Mouse (Mus musculus): ENCODE data around the gene Zdhhc12. TPM values are rescaled to one million over a fixed set of nuclear protein-coding genes. Genes with fewer than 3 reads are reported as not detected.

The Zdhhc12 gene
- polyA plus RNA-seq, 1 experiment from 2014 or later = 60.3 TPM

- H3K9me3 ChIP-seq (ENCODE audit: control insufficient read depth, low read length) = no peaks in the 10 kb centered on the region
- peak overlapping the region; percentile 97 for H3K4me2 ChIP-seq (ENCODE audit: low read length)
- peak overlapping the region; percentile 59; the same call in 1 of the 2 replicates for H3K4me3 ChIP-seq (ENCODE audit: low read depth, low read length)
- H3K4me1 ChIP-seq (replicated peaks; ENCODE audit: control insufficient read depth, insufficient read depth, low read length) = peaks cover 8% of the 10 kb centered on the region
- ATAC-seq (replicated peaks; ENCODE audit: low FRiP score, low TSS enrichment, low read depth) (peak; percentile 18; the same call in 1 of the 2 replicates), DNase-seq (ENCODE audit: low spot score) (no peak)
- peaks cover 11% of the 10 kb centered on the region for H3K36me3 ChIP-seq (ENCODE audit: control insufficient read depth, insufficient read depth, low read length)
- 70% methylated on average over 6 of the region's 6 CpGs for WGBS
- H3K27ac ChIP-seq (ENCODE audit: low read depth) = peak overlapping the region; percentile 79; the same call in 1 of the 2 replicates
- no peaks in the 10 kb centered on the region for H3K27me3 ChIP-seq (replicated peaks; ENCODE audit: control insufficient read depth, insufficient read depth, low read length)
- no peak overlapping the region for H3K9ac ChIP-seq (ENCODE audit: low read length)
Measured at GRCm38 (mm10) chr2:30076959-30077358, 16.5 kb downstream of the Zdhhc12 start.

- H3K27ac ChIP-seq (ENCODE audit: low read depth) = no peak overlapping the region
- H3K4me1 ChIP-seq (replicated peaks; ENCODE audit: control insufficient read depth, insufficient read depth, low read length) = peaks cover 8% of the 10 kb centered on the region
- ATAC-seq (replicated peaks; ENCODE audit: low FRiP score, low TSS enrichment, low read depth) (no peak), DNase-seq (ENCODE audit: low spot score) (no peak)
- H3K36me3 ChIP-seq (ENCODE audit: control insufficient read depth, insufficient read depth, low read length) = peaks cover 14% of the 10 kb centered on the region
- H3K27me3 ChIP-seq (replicated peaks; ENCODE audit: control insufficient read depth, insufficient read depth, low read length) = no peaks in the 10 kb centered on the region
- no peak overlapping the region for H3K4me2 ChIP-seq (ENCODE audit: low read length)
- H3K4me3 ChIP-seq (ENCODE audit: low read depth, low read length) = no peak overlapping the region
- H3K9me3 ChIP-seq (ENCODE audit: control insufficient read depth, low read length) = no peaks in the 10 kb centered on the region
- H3K9ac ChIP-seq (ENCODE audit: low read length) = no peak overlapping the region
- 91% methylated on average over 8 of the region's 9 CpGs for WGBS
Measured at GRCm38 (mm10) chr2:30076439-30076838, 17.0 kb downstream of the Zdhhc12 start.

- ATAC-seq (replicated peaks; ENCODE audit: low FRiP score, low TSS enrichment, low read depth) = no peak
Measured at GRCm38 (mm10) chr2:30075625-30076024, 17.8 kb downstream of the Zdhhc12 start.

GRCm38 (mm10) chr2:30073285-30073684 is 20.2 kb downstream of the Zdhhc12 start:
- Histone ChIP-seq H3K9me3 (ENCODE audit: control insufficient read depth, low read length) (no peaks in the 10 kb centered on the region), H3K27ac (ENCODE audit: low read depth) (no peak overlapping the region), H3K9ac (ENCODE audit: low read length) (no peak overlapping the region), H3K36me3 (ENCODE audit: control insufficient read depth, insufficient read depth, low read length) (peaks cover 39% of the 10 kb centered on the region), H3K4me2 (ENCODE audit: low read length) (no peak overlapping the region), H3K4me3 (ENCODE audit: low read depth, low read length) (no peak overlapping the region), H3K27me3 (replicated peaks; ENCODE audit: control insufficient read depth, insufficient read depth, low read length) (no peaks in the 10 kb centered on the region), H3K4me1 (replicated peaks; ENCODE audit: control insufficient read depth, insufficient read depth, low read length) (peaks cover 7% of the 10 kb centered on the region)
- no peak for ATAC-seq (replicated peaks; ENCODE audit: low FRiP score, low TSS enrichment, low read depth)
- no peak for DNase-seq (ENCODE audit: low spot score)
- 70% methylated on average over 3 of the region's 3 CpGs for whole genome bisulfite sequencing

More at GRCm38 (mm10) chr2:30075625-30076024, 17.8 kb downstream of the Zdhhc12 start:
- no peaks in the 10 kb centered on the region for H3K9me3 ChIP-seq (ENCODE audit: control insufficient read depth, low read length)
- H3K9ac ChIP-seq (ENCODE audit: low read length) = no peak overlapping the region
- no peak for DNase-seq (ENCODE audit: low spot score)
- no peak overlapping the region for H3K4me2 ChIP-seq (ENCODE audit: low read length)
- H3K36me3 ChIP-seq (ENCODE audit: control insufficient read depth, insufficient read depth, low read length) = peaks cover 16% of the 10 kb centered on the region
- no peak overlapping the region for H3K27ac ChIP-seq (ENCODE audit: low read depth)
- H3K27me3 ChIP-seq (replicated peaks; ENCODE audit: control insufficient read depth, insufficient read depth, low read length) = no peaks in the 10 kb centered on the region
- 50% methylated on average over 3 of the region's 3 CpGs for WGBS
- H3K4me1 ChIP-seq (replicated peaks; ENCODE audit: control insufficient read depth, insufficient read depth, low read length) = peaks cover 8% of the 10 kb centered on the region
- H3K4me3 ChIP-seq (ENCODE audit: low read depth, low read length) = no peak overlapping the region

- H3K9ac ChIP-seq (ENCODE audit: low read length) = no peak overlapping the region
- peaks cover 42% of the 10 kb centered on the region for H3K36me3 ChIP-seq (ENCODE audit: control insufficient read depth, insufficient read depth, low read length)
- no peaks in the 10 kb centered on the region for H3K9me3 ChIP-seq (ENCODE audit: control insufficient read depth, low read length)
- no peak overlapping the region for H3K4me2 ChIP-seq (ENCODE audit: low read length)
- ATAC-seq (replicated peaks; ENCODE audit: low FRiP score, low TSS enrichment, low read depth) = no peak
- H3K27me3 ChIP-seq (replicated peaks; ENCODE audit: control insufficient read depth, insufficient read depth, low read length) = no peaks in the 10 kb centered on the region
- H3K4me1 ChIP-seq (replicated peaks; ENCODE audit: control insufficient read depth, insufficient read depth, low read length) = 0 out of 2 replicates have a peak, but pooled peaks cover 5% of the 10 kb centered on the region
- H3K27ac ChIP-seq (ENCODE audit: low read depth) = no peak overlapping the region
- no peak for DNase-seq (ENCODE audit: low spot score)
- no peak overlapping the region for H3K4me3 ChIP-seq (ENCODE audit: low read depth, low read length)
- 68% methylated on average over 7 of the region's 7 CpGs for WGBS
Measured at GRCm38 (mm10) chr2:30072875-30073274, 20.6 kb downstream of the Zdhhc12 start.

- H3K36me3 ChIP-seq (ENCODE audit: control insufficient read depth, insufficient read depth, low read length) = peaks cover 40% of the 10 kb centered on the region
- no peaks in the 10 kb centered on the region for H3K9me3 ChIP-seq (ENCODE audit: control insufficient read depth, low read length)
- DNase-seq (ENCODE audit: low spot score) (no peak), ATAC-seq (replicated peaks; ENCODE audit: low FRiP score, low TSS enrichment, low read depth) (no peak)
- no peak overlapping the region for H3K27ac ChIP-seq (ENCODE audit: low read depth)
- peak overlapping the region; percentile 79 for H3K4me2 ChIP-seq (ENCODE audit: low read length)
- peak overlapping the region; percentile 98 for H3K9ac ChIP-seq (ENCODE audit: low read length)
- H3K4me3 ChIP-seq (ENCODE audit: low read depth, low read length) = peak overlapping the region; percentile 98
- no peaks in the 10 kb centered on the region for H3K27me3 ChIP-seq (replicated peaks; ENCODE audit: control insufficient read depth, insufficient read depth, low read length)
- peaks cover 23% of the 10 kb centered on the region for H3K4me1 ChIP-seq (replicated peaks; ENCODE audit: control insufficient read depth, insufficient read depth, low read length)
- 28% methylated on average over 7 of the region's 7 CpGs for WGBS
Measured at GRCm38 (mm10) chr2:30067962-30068361, 25.5 kb downstream of the Zdhhc12 start.

- Histone ChIP-seq H3K27me3 (replicated peaks; ENCODE audit: control insufficient read depth, insufficient read depth, low read length) (no peaks in the 10 kb centered on the region), H3K9me3 (ENCODE audit: control insufficient read depth, low read length) (no peaks in the 10 kb centered on the region), H3K4me2 (ENCODE audit: low read length) (peak overlapping the region; percentile 79), H3K27ac (ENCODE audit: low read depth) (peak overlapping the region; percentile 99), H3K4me1 (replicated peaks; ENCODE audit: control insufficient read depth, insufficient read depth, low read length) (peaks cover 23% of the 10 kb centered on the region), H3K36me3 (ENCODE audit: control insufficient read depth, insufficient read depth, low read length) (peaks cover 33% of the 10 kb centered on the region), H3K4me3 (ENCODE audit: low read depth, low read length) (peak overlapping the region; percentile 98), H3K9ac (ENCODE audit: low read length) (peak overlapping the region; percentile 98)
- ATAC-seq (replicated peaks; ENCODE audit: low FRiP score, low TSS enrichment, low read depth) = peak; percentile 10
- DNase-seq (ENCODE audit: low spot score) = peak; percentile 73
- under 1% methylated on average over 42 of the region's 69 CpGs for WGBS
Measured at GRCm38 (mm10) chr2:30067031-30067888, 26.2 kb downstream of the Zdhhc12 start.

GRCm38 (mm10) chr2:30066046-30066901 is 27.2 kb downstream of the Zdhhc12 start:
- H3K9ac ChIP-seq (ENCODE audit: low read length) = peak overlapping the region; percentile 98
- WGBS = under 1% methylated on average over 77 of the region's 101 CpGs
- DNase-seq (ENCODE audit: low spot score) (peak; percentile 93), ATAC-seq (replicated peaks; ENCODE audit: low FRiP score, low TSS enrichment, low read depth) (peak; percentile 90)
- peaks cover 28% of the 10 kb centered on the region for H3K36me3 ChIP-seq (ENCODE audit: control insufficient read depth, insufficient read depth, low read length)
- peak overlapping the region; percentile 99 for H3K27ac ChIP-seq (ENCODE audit: low read depth)
- H3K4me2 ChIP-seq (ENCODE audit: low read length) = peak overlapping the region; percentile 63
- H3K4me1 ChIP-seq (replicated peaks; ENCODE audit: control insufficient read depth, insufficient read depth, low read length) = peaks cover 24% of the 10 kb centered on the region
- H3K4me3 ChIP-seq (ENCODE audit: low read depth, low read length) = peak overlapping the region; percentile 98
- no peaks in the 10 kb centered on the region for H3K27me3 ChIP-seq (replicated peaks; ENCODE audit: control insufficient read depth, insufficient read depth, low read length)
- no peaks in the 10 kb centered on the region for H3K9me3 ChIP-seq (ENCODE audit: control insufficient read depth, low read length)
